Mouse (Mus musculus) layer of hippocampus, adult 9-10 months (tissue): ENCODE results near the gene Zfp146.
"Not testable (repeated sequence)": the region's sequence is repeated elsewhere in the genome, so short reads cannot be mapped to it uniquely, and the experiment has no call there.

Experiments
- DNase-seq: peaks from one replicate; pipeline ENCODE4 v3.0.0; 2022; ENCODE audit warnings: low spot score

Zfp146 gene

DNA sequence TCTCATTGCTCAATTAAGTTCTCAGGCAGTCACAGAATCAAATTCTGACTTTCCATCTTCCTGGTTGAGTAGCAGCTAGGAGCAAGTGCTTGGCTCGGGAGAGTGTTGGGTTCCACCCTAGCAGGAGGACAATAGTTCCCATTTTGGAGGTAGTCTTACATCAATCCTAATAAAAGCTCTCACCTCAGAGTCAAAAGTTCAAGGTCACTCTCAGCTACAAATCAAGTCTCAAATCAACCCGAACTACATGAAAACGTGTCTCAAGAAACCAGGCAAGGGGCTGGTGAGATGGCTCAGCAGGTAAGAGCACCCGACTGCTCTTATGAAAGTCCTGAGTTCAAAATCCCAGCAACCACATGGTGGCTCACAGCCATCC, 19.6 kb upstream of the Zfp146 start:
- no peak for DNase-seq

DNA sequence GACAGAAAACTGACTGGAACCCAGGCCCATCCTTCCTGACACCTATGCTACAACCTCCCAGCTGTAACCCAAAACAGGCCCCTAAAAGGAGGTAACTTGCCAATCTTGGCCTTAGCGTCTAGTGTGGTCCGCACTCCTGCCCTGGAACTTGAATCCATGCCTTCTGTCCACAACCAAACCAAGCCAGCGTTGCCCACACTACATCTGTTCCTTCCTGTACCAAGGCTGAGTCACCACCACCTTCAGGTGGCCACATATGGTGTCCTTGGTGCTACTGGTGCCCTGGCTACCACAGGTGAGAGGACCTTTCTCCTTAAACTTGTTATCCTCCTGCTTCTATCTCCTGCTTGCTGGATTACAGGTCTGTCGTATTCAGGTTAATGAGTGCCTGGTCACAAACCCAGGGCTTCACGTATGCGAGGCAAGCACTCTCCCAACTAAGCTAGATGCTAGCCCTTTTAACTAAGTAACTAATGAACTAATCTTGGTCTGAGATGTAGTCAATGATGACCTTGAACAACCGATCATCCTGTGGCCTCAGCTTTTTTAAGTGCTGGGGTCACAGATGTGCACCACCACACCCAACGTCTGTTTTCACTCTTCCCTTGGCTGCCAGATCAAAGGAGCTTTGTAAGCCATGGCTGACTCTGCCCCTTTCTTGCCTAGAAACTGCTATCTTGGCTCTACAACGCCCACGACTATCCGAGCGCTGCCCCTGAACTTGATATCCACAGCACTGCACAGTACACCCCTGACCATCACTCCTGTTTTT, 19.0 kb upstream of the Zfp146 start:
- no peak for DNase-seq

DNA sequence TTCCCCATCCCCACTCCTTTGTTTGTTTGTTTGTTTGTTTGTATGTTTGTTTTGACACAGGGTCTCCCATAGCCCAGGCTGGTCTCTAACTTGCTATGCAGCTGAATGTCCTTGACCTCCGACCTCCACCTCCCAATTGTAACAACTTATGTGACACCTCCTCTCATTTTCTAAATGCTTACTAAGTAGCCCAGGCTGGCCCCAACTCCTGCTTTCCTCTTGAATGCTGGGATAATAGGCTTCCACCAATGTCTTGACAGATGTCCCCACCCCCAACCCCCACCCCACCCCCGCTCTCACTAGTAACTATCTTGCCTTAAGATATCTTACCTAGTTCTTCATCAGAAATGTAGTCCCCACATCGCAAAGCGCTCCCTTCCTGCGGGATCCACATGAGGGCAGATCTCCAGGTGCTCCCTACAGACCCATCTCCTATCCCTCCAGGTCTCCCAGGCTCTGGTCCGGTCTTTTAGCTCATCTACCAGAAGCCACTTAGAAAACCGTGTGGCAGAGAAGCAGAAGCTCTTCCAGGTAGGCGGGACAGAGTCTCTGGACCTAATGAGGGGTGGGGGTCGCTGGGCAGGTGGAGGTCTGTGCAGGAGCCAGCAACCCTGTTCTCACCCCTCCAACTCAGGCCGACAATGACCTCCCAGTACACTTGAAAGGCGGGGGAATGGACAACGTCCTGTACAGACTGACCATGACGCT, 15.2 kb upstream of the Zfp146 start:
- no peak for DNase-seq

DNA sequence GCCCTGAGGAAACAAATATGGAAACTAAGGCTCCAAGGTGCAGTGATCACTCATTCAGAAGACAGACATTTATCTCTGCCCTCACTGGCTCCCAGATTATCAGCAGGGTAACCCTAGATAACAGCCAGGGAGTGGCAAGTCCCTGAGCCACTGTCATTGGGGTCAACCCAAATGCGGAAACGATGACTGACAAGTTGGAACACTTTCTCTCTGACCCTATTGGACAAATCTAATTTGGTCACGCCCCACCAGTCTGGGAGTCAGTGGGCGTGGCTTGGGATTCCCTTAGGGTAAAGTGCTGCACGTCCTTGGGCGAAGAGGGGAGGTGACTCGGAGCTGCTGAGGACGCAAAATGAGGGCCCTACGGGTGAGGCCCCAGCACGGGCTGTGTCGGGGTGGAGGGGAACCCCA, 14.3 kb upstream of the Zfp146 start, which contains the start of gene Cox7a1:
Cox7a1 (plus strand) TSS at position 266 of the 411 bp plus-strand sequence.
- peak; percentile 51 for DNase-seq

DNA sequence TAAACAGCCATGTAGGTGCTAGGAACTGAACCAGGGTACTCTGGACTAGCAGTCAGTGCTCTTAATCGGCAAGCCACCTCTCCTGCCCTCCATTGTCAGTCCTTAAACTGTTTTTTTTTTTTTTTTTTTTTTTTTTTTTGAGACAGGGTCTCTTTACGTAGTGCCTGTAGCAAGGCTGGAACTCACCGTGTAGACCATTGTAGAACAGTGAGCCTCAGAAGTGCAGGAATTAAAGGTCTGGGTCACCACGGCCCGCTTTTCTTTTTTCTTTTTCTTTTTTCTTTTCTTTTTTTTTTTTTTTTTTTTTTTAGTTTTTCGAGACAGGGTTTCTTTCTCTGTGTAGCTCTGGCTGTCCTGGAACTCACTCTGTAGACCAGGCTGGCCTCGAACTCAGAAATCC, 13.6 kb upstream of the Zfp146 start:
- DNase-seq, result not testable (repeated sequence)

- DNase-seq, result not testable (repeated sequence)
Observed at GRCm38 (mm10) chr7:30181929-30182328, 12.4 kb upstream of the Zfp146 start.

GRCm38 (mm10) chr7:30181308-30181707, 11.8 kb upstream of the Zfp146 start:
- peak; percentile 77 for DNase-seq

- DNase-seq, result no peak
Observed at GRCm38 (mm10) chr7:30178256-30178655, 8.7 kb upstream of the Zfp146 start.

- DNase-seq, result no peak
Observed at GRCm38 (mm10) chr7:30176474-30176873, 6.9 kb upstream of the Zfp146 start.

DNA sequence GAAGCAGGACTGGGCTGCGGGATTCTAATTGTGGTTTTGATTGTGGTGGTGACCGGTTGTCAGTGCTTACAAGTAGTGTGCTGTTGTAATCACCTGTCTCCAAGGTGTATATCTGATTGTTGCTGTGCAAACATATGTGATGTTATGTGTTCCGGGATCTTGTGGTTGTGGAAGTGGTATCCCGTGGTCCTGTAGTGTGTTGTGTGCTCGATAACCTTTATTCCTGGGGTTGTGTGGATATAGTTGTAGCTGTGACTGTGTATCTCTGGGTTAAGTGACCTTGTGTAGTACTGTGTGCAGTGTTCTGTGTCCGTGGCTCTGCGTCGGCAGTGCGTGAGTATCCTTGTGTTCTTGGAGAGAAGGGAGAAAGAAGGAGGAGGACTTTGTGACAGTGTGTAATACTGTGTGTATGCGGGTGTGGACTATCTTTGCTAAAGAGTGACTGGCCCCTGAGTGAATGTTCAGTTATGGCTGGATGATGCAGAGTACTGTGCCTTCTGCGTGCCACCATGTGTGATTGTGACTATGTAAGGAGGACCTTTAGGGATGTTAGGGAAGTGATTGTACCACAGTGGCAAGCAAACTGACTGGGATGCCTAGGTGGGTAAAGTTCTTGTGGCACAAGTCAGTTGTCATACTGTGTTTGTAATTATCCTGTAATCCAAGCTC, 867 bp upstream of the Zfp146 start:
- DNase-seq, result no peak

DNA sequence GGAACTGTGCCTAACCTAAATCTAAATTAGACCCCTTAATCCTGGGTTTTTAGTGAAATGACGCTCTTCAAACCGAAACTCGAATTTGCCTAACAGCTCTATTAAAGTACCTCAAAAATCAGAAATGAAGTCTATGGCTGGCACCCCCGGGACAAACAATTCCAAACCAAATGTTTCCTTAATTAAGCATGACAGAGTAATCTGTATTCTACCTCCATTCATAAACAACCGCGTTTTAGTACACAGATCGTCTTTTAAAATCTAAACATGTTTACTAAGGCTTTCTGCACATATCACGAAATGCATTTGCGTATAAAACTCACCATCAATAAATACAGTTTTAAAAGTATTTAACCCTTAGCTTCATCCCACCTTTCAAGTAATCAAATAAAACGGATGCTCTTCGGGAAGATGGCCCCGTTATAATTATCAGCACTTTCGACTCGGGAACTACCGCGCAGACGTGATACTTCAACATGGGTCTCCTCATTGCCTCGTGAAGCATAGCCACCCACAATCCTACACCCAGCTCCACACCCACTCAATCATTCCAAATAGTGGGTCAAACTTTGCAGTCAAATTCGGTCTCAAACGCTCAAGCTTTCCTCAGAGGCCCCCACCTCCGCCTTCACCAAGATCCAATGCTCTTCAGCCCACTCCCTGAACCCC, 502 bp downstream of the Zfp146 start:
- peak; percentile 15 for DNase-seq

DNA sequence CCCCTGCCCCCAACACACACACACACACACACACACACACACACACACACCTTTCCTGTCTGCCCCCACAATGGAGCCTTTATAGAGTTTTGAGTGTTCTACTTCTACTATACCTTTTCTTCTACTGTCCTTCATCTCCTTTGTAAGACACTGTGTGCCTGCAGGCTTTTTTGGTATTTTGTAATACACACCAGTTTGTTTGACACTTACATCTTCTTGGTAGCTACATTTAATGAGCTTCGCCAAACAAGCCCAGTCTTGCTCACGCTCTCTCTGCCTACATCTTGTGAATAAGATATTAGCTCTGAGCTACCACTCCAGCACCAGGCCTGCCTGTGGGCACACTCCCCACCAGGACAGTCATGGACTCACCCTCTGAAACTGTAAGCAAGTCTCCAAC, 4.8 kb downstream of the Zfp146 start:
- no peak for DNase-seq

GRCm38 (mm10) chr7:30163113-30163512, 6.4 kb downstream of the Zfp146 start:
- no peak for DNase-seq

DNA sequence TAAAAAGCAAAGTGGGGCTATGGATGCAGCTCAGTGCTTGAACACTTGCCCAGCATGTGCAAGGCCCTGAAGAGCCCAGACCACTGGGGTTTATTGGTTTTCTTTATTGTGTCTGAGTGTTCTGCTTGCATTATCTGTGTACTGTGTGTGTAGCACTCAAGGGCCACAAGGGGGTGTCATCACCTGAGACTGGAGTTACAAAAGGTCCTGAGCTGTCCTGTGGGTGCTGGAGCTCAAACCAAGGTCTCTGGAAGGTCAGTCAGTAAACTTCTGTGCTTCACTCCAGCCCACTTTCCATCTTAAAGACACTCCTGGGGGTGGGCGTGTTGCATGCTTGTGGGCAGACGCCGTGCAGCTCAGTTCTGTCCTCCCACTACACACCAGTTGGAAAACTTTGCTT, 14.0 kb downstream of the Zfp146 start:
- DNase-seq, result no peak

DNA sequence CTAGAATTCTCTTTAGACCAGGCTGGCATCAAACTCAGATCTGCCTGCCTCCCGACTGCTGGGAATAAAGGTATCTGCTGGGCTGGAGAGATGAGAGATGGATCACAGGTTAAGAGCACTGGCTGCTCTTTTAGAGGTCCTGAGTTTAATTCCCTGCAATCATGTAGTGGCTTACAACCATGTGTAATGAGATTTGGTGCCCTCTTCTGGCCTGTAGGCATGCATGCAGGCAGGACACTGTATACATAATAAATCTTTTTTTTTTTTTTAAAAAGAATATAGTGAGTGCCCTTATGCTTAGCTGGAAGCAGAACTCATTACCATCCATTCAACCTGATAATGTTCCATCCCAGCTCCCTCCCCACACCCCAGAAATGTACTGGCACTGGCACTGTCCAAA, 15.5 kb downstream of the Zfp146 start:
- no peak for DNase-seq

GRCm38 (mm10) chr7:30147011-30147410, 22.5 kb downstream of the Zfp146 start:
- no peak for DNase-seq

GRCm38 (mm10) chr7:30143555-30144209, 25.9 kb downstream of the Zfp146 start:
- DNase-seq, result no peak

DNA sequence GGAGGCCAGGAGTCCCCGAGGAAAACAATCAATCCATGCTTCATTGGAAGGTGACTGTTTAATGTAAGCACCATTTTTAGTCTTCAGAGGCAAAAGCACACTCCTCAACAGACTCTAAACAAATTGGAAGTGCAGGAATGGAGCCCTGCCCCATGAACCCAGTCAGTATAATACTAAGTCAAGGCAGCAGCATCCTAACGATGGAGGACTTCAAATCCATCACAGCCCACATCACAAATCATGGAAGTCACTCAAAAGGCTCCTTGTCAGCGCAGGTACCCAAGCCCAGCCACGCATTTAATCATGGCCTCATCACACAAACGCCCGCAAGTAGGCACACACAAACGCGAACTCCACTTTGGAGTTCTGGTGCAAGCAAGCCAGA, 26.4 kb downstream of the Zfp146 start:
- no peak for DNase-seq

GRCm38 (mm10) chr7:30136826-30137225, 32.7 kb downstream of the Zfp146 start:
- no peak for DNase-seq

GRCm38 (mm10) chr7:30132396-30132795, 37.2 kb downstream of the Zfp146 start:
- DNase-seq, result no peak

DNA sequence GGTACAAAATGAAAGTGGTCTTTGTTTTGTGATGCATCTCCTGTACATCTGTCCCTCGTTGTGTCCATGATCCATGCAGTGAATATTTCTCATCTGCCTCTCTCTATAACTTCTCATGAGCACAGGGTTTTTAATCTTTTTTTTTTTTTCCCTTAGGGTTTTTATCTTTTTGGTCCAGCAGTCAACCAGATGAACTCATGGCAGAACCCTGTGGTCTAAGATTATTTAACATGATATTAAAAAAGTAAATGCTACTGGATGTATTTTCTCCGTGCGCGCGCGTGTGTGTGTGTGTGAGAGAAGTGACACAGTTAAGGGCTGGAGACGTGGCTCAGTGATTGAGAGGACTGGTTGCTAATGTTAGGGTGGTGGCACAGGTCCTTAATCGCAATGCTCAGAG, 39.6 kb downstream of the Zfp146 start:
- no peak for DNase-seq

GRCm38 (mm10) chr7:30122188-30122530, 47.4 kb downstream of the Zfp146 start:
- DNase-seq, result no peak
